Mouse (Mus musculus): ENCODE measurements around the gene Pard6b. TPM values are rescaled to one million over a fixed set of nuclear protein-coding genes. Genes with fewer than 3 reads are reported as not detected.

Pard6b gene
- 4.3 and 4.8 TPM in 2 replicates for polyA plus RNA-seq (2012)

DNA sequence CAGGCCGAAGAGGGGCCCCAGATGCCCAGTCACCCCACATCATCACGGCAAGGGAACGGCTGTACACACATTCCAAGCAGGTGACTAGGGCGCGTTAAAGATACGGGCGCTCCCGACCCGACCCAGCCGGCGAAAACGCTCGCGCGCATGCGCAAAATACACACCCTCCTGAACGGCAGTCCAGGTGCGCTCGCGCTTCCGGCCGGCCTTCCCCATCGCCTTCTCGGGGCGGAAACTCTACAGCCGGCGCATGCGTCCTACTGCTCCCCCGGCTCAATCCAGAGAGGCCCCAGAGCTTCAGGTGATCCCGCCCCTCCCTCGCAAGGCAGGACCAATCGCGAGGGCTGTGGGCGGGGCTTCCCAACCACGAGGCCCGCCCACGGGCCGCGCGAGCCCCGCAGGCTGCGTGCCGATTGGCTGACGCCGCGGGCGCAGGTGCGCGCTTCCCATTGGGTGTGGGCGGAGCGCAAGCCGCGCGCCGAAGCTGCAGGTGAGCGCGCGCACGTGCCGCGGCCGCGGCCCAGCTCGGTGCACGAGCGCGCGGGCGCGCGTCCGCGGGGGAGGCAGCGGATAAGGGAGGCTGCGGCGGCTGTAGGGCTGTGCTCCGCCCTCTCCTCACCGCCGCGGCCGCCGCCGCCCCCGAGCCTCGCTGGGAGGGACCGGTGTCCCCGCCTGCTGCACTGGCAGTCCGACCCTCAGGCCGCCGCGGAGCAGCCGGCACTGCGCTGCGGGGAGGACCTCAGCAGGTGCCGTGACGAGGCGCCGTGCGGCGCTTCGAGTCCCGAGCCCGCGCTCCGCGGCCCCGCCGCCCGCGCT, at the start of gene Pard6b:
Gene Pard6b, plus strand, starts transcription at position 574 of the 816 bp plus-strand sequence.
- TF ChIP-seq GATA1 (IDR thresholded peaks at IDR 0.05; ENCODE audit: low read length): no peak

DNA sequence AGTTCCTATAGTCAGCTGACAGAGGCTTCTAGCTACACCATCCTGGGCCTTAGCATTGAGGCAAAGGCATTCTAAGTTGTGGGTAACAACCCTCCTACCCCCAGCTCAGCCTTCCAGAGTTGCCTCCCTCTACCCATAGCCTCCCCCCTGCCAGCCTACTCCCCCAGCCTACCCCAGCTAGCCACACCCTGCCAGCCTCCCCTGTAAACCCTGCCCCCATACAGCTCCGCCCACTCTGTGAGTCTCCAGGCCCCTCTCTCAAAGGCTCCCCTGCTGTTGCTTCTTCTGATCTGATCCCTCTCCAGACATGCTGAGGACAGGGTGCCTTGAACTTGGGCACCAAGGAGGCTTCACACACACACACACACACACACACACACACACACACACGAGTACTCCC, 49.0 kb upstream of the Pard6b start:
- no peak for TF ChIP-seq GATA1 (IDR thresholded peaks at IDR 0.05; ENCODE audit: low read length)

DNA sequence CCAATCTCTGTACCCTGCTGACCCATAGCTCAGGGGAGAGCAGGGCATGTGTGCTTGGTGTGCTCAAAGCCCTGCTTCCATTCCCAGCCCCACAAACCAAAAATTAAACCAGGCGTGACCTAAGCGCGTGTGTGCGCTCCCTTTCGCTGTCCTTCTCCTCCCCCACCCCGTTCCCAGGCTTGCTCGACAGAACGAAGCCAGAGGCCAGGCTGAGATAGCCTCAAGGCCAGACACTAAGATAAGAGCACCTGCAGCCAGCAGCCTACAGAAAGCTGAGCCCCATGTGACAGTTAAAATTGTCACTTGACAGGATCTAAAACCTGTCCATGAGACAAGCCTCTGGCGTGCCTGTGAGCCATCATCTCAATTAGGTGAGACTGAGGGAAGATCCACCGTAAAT, 46.9 kb upstream of the Pard6b start:
- TF ChIP-seq GATA1 (IDR thresholded peaks at IDR 0.05; ENCODE audit: low read length): no peak

DNA sequence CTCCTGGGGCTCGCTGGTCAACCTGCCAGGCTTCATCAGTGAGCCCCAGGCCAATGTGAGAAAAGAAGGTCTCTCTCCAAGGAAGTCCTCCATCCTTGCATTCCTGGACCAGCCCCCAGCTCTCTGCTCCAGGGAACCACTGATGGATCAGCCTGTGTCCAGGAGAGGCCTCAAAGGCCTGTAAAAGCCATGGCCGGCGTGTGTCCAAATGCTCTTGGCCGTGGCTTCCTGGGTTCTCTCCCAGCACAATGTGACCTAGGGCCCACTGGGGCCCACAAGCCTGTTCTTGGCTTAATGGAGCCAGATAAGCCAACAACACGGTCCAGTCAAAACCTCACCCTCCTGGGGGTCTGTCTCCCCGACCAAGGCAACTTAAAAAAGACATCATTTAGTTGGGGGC, 44.9 kb upstream of the Pard6b start:
- no peak for TF ChIP-seq GATA1 (IDR thresholded peaks at IDR 0.05; ENCODE audit: low read length)

DNA sequence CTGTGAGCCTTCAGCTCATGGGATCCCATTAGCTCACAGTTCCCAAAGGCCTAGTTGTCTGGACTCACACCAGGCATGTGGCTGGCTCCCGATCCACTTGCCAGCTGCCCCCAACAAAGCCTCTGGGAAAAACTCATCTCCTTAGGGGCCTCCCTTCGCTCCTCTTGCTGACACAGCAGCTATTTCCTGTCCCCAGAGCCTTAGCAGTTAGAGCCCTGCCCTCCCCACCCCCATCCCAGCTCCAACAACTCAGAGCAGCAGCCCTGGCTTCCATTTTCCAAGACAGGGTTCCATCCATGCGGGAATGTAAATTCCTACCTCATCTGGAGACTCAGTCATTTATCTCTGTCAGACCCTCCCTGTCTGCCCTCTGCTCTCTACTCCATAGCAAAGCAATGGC, 43.7 kb upstream of the Pard6b start:
- no peak for TF ChIP-seq GATA1 (IDR thresholded peaks at IDR 0.05; ENCODE audit: low read length)

DNA sequence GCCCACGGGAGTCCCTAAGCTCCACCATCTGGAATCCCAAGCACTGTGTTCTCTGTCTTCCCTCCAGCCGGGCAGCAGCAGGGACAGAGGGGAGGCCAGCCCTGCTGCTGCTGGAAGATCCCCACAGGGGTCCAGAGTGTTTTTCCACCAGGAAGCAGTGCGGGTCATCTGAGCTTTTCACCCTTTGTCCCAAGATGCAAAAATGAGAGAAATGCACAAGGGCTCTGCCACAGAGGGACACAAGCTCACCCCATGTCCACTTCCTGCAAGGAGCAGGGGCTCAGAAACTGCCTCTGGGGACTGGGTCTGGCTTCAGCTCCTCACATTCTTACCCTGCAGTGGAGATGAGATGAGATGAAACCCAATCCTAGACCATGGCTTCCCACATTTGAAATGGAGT, 40.1 kb upstream of the Pard6b start:
- TF ChIP-seq GATA1 (IDR thresholded peaks at IDR 0.05; ENCODE audit: low read length): no peak

DNA sequence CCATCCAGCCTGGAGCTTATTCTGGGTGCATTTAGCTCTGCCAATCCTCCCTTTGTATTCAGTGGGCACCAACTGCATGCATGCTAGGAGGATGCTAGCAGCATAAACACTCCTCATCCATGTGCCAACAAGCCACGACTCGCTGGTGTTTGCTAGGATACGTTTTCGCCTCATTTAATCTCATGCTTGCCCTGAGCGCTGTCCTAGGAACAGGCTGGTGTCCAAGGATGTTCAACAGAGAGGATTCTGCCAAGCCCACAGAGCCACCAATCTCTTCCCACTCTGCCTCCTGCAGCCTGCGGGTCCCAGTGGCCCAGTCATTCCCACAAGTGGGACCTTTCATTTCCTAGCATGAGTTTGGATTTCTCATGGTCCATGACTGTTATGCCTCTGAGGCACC, 38.8 kb upstream of the Pard6b start:
- TF ChIP-seq GATA1 (IDR thresholded peaks at IDR 0.05; ENCODE audit: low read length): no peak

DNA sequence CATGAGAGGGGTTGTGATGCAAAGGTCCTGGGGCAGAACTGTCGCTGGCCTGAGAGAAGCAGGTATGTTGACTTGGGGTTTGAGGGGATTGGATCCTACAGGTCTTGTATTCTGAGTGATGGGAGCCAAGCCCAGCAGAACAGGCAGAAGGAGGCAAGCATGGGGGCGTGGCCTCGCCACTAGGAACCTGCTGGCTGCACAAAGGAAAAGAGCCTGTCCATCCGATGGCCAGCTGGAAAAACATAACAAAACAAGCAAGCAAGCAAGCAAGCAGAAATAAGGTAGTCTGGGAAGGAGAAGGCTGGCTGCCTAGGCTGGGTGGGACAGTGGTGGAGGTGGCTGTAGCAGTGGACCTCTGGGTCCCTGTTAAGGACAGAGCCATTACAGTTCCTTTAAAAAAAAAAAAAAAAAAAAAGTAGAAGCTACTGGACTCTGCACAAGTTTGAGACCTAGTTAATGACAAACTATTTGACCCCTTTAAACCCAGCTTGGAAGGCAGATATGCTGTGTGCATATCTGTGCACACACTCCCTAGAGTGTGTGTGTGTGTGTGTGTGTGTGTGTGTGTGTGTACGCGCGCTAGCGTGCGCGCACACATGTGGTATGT, 36.0 kb upstream of the Pard6b start:
- no peak for TF ChIP-seq GATA1 (IDR thresholded peaks at IDR 0.05; ENCODE audit: low read length)

DNA sequence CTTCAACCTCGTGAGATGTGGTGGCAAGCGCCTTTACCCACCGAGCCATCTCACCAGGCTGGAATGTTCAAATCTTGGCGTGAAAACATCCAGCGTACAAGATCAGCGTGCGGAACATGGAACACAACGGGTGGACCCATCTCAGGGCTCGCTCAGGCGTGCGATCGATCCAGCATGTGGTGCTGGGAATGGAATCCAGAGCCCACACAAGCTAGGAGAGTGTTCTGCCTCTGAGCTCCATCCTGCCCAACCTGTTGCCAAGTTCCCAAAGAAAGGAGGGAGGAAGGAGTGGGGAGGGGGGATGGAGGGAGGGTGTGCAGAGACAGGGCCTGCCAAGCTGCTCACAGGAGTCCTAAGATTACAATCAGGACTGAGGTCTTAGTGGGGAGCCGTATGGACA, 35.4 kb upstream of the Pard6b start:
- TF ChIP-seq GATA1 (IDR thresholded peaks at IDR 0.05; ENCODE audit: low read length): no peak

DNA sequence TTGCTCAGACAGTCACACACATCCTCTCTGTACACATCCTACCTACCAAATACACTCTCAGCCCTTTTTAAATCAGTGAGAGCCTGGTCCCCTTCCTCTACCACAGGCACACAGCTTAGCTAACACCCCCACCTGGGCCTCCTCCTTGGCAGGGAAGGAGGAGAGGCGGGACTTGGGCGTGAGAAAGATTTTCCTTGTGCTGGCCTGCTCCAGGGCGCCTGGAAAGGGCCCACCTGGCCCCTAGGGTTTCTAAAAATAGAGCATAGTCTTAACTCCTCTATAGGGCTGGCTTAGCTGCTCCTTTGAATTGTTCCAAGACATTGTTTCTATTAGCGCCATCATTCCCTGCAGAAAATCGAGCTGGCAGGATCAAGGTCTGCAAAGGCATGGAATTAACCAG, 35.0 kb upstream of the Pard6b start:
- no peak for TF ChIP-seq GATA1 (IDR thresholded peaks at IDR 0.05; ENCODE audit: low read length)

DNA sequence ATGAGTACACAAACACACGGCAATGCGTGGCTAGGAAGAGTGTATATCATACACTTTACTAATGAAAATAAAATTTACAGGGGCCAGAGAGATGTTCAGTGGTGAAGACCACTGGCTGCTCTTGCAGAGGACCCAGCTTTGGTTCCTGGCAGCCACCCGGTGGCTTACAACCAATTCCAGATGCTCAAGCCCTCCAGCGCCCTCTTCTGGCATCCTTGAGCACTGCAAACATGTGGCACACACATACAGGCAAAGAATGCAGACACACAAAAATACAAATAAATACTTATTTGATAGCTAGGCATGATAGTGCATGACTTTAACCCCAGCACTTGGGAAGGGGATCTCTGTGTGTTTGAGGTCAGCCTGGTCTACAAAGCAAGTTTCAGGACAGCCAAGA, 34.3 kb upstream of the Pard6b start:
- TF ChIP-seq GATA1 (IDR thresholded peaks at IDR 0.05; ENCODE audit: low read length): no peak

DNA sequence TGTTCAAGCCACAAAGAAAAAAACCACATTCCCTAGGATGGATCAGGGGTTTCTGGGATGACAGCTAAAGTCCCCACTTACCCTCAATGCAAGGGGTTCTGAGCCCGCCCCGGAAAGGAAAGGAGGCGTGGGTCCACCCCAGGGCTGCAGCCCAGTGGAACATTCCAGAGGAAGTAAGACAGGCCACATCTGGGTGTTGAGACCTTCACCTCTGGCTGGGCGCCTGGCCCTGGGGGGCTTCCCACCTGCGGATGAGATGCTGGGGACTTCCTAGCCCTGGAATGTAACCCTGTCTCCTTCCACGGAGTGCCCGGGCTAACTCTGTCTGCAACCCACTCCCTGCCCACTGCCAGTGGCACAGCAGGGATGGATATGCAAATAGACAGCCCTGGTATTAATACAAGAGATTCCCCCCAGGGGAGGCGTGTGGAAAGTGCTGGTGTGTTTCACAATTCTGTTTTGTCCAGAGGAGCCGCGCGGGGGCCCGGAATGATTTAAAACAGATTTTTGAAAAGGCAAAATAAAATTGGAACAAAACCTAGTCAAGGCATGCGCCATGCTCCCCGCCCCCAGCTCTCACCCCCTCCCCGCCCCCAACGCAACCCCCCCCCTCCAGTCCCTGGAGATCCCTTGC, 31.7 kb upstream of the Pard6b start:
- TF ChIP-seq GATA1 (IDR thresholded peaks at IDR 0.05; ENCODE audit: low read length): no peak

DNA sequence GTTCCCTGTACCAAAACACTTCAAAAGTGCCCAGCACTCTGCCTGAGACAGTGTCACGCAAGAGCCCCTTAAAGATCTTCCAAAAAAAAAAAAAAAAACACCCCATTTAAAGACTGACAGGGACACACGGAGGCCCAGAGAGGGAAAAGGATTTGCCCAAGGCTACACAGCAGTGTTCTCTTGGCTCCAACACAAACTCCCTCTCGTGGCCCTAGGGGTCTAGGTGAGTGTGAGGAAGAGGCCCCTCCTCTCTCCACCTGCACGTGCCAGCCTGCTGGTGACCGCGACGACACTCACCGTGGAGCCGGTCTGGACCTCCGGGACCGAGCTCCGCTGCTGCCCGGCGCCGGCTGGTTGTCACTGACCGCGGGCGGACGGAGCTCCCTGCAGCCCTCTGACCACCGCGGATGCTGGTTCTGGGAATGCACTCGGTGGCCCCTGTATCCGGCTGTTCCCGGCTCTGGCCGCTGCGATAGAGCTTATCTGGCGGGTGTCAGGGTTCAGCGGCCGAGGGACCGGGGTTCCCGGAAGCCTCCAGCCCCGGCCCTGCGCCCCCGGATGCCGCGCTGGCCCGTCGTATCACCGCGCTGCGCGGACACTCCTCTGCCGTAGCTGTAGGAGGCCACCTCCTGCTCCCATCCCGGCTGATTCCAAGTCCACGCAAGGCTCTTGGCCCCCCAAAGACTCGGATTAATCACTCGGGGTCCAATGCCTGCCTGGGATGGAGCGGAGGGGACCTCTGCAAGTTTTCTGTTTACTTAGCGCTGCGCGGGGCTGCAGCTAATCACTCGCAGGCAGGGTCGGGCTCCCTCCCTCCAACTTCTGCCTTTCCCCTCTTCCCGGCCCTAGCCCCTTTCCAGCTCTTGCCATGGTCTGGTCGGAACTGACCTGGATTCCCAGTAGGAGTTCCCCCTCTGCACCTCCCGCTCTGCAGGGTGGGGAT, 30.5 kb upstream of the Pard6b start:
- TF ChIP-seq GATA1 (IDR thresholded peaks at IDR 0.05; ENCODE audit: low read length): no peak

DNA sequence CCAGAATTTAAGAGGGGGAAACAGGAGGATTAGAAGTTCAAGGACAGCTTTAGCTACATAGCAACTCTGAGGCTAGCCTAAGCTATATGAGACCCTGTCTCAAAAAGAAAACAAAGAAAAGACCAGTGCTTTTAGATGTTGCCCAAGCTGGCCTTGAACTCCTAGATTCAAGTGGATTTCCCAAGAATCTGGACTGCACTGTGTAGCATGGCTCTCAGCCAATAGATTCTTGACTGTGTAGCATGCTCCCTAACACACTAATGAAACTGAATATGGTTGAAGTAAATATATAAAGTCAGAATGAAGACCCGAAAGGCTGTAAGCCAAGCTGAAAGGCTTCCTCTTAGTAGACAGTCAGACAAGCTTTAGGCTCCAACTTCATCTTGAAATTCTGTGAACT, 28.6 kb upstream of the Pard6b start:
- TF ChIP-seq GATA1 (IDR thresholded peaks at IDR 0.05; ENCODE audit: low read length): no peak

DNA sequence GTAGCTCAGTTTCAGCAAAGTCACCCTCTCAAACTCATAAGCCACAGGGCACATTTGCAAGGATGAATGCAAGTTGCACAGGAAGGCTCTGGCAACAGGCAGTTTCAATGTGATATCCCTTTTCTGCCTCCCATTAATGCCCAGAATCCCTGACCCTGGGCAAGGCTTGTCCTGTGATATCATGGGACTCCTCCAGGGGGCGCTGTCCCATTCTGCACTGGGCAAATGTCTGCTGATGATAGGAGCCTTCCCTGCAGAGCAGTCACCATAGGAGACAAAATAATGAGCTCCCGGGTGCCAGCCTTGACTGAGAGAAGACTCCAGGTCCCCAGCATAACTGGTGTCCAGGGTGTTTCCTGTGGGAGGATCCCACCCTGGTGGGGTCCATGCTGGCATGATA, 28.1 kb upstream of the Pard6b start:
- no peak for TF ChIP-seq GATA1 (IDR thresholded peaks at IDR 0.05; ENCODE audit: low read length)

DNA sequence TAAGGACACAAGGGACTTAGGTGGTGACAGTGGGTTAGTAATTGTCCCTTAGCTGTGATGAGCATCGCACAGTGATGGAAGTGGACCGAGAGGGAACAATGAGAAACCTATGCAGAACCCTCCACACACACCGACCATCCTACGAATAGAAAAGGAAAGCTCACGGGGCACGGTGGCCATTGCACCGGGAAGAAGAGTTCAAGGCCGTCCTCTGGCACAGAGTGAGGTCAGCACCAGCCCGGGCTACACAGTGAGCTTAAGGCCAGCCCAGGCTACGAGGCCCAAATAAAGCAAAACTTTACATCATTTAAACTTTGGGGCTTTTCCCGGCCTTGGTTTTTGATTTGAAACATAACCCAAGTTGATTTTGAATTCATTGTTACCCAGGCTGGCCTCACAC, 26.7 kb upstream of the Pard6b start:
- TF ChIP-seq GATA1 (IDR thresholded peaks at IDR 0.05; ENCODE audit: low read length): no peak

Data from G1E-ER4 (cell line).